8 mouse cellular contexts compared by ENCODE assay signal in genomic region chr1:77972301-77972717, GRCm38 (mm10).
DNase-seq lines count a peak whose midpoint lies in the region; ATAC-seq and TF ChIP-seq lines count a peak whose summit lies in the region.

No protein-coding gene starts in this region.

- H3K4me3 ChIP-seq in thymus, adult 2 months (ENCODE audit: control insufficient read depth, insufficient read depth, low read length) = no peak overlapping the region
- H3K4me3 ChIP-seq in forebrain, postnatal 0 days (ENCODE audit: low read depth, low read length) = no peak overlapping the region
- no peak overlapping the region for H3K4me3 ChIP-seq in limb, embryonic 14.5 days (replicated peaks; ENCODE audit: low read length)

- no peak for TF ChIP-seq CTCF in thymus, adult 2 months (IDR thresholded peaks at IDR 0.05; ENCODE audit: borderline replicate concordance, control insufficient read depth, extremely low read depth, insufficient read depth, low read length, poor library complexity)
- peak; percentile 81 for TF ChIP-seq CTCF in forebrain, postnatal 0 days (IDR thresholded peaks at IDR 0.05; ENCODE audit: low read depth)

- H3K4me2 ChIP-seq in forebrain, postnatal 0 days (ENCODE audit: low read depth) = peak overlapping the region; percentile 23; the same call in 1 of the 2 replicates
- H3K4me2 ChIP-seq in limb, embryonic 14.5 days (replicated peaks; ENCODE audit: low read depth, low read length, severe bottlenecking) = no peak overlapping the region; the same call in 1 of the 2 replicates

- ATAC-seq in forebrain, postnatal 0 days = peak; percentile 65; the same call in 1 of the 2 replicates
- no peak for ATAC-seq in limb, embryonic 14.5 days (ENCODE audit: low FRiP score, low read depth)

- no peaks in the 10 kb centered on the region for H3K4me1 ChIP-seq in thymus, adult 2 months (replicated peaks; ENCODE audit: control insufficient read depth, insufficient read depth, low read length)
- H3K4me1 ChIP-seq in forebrain, postnatal 0 days (ENCODE audit: insufficient read depth) = no peaks in the 10 kb centered on the region
- H3K4me1 ChIP-seq in limb, embryonic 14.5 days (ENCODE audit: control insufficient read depth, insufficient read depth, low read length) = no peaks in the 10 kb centered on the region

- peak; percentile 19 for DNase-seq in thymus, postnatal 4 days
- DNase-seq in thymus, adult 2 months = no peak
- DNase-seq in cerebellum, adult 11-12 months = peak; percentile 13
- peak; percentile 81 for DNase-seq in forebrain, postnatal 0 days
- DNase-seq in kidney, adult 18-20 months = peak; percentile 70
- DNase-seq in limb, embryonic 14.5 days (ENCODE audit: low spot score) = peak; percentile 25
- DNase-seq in ovary, adult 18-20 months (ENCODE audit: low spot score) = peak; percentile 6
- DNase-seq in natural killer cell, adult 2 months (ENCODE audit: low spot score in 2 of 2) = no peak

- H3K9me3 ChIP-seq in forebrain, postnatal 0 days (ENCODE audit: low read length) = no peaks in the 10 kb centered on the region
- H3K9me3 ChIP-seq in limb, embryonic 14.5 days (ENCODE audit: control insufficient read depth, low read length) = no peaks in the 10 kb centered on the region

- H3K27ac ChIP-seq in thymus, adult 2 months (ENCODE audit: control insufficient read depth, insufficient read depth, low read length) = no peak overlapping the region
- H3K27ac ChIP-seq in forebrain, postnatal 0 days (ENCODE audit: low read depth, low read length) = no peak overlapping the region
- H3K27ac ChIP-seq in limb, embryonic 14.5 days (replicated peaks; ENCODE audit: low read depth, low read length) = no peak overlapping the region

- no peaks in the 10 kb centered on the region for H3K27me3 ChIP-seq in thymus, adult 2 months (ENCODE audit: control insufficient read depth, insufficient read depth, low read length)
- peaks cover 32% of the 10 kb centered on the region for H3K27me3 ChIP-seq in forebrain, postnatal 0 days (ENCODE audit: insufficient read depth, low read length)
- H3K27me3 ChIP-seq in limb, embryonic 14.5 days (ENCODE audit: control insufficient read depth, insufficient read depth, low read length) = 0 out of 2 replicates have a peak, but pooled peaks cover 9% of the 10 kb centered on the region

- no peak overlapping the region for H3K9ac ChIP-seq in forebrain, postnatal 0 days
- no peak overlapping the region for H3K9ac ChIP-seq in limb, embryonic 14.5 days (ENCODE audit: low read depth, low read length, severe bottlenecking)

- WGBS in thymus, adult 2 months = 31% methylated on average over 9 of the region's 9 CpGs
- 3% methylated on average over 9 of the region's 9 CpGs for WGBS in forebrain, postnatal 0 days
- 12% methylated on average over 9 of the region's 9 CpGs for WGBS in limb, embryonic 14.5 days

- no peak for TF ChIP-seq POLR2A in thymus, adult 2 months (IDR thresholded peaks at IDR 0.05; ENCODE audit: control insufficient read depth, extremely low read depth, insufficient read depth, low read length, poor library complexity)
- no peak for TF ChIP-seq POLR2A in limb, embryonic 14.5 days (IDR thresholded peaks at IDR 0.05; ENCODE audit: borderline replicate concordance, extremely low read depth, insufficient read depth, insufficient read length)

- no peaks in the 10 kb centered on the region for H3K36me3 ChIP-seq in thymus, adult 2 months (ENCODE audit: control insufficient read depth, insufficient read depth, low read length)
- no peaks in the 10 kb centered on the region for H3K36me3 ChIP-seq in forebrain, postnatal 0 days (ENCODE audit: insufficient read depth)
- H3K36me3 ChIP-seq in limb, embryonic 14.5 days (ENCODE audit: control insufficient read depth, insufficient read depth, low read length) = no peaks in the 10 kb centered on the region

Comparison
In these comparisons a context has a peak if more than half of its experiments do, and no peak if none do; other contexts are left out.
1. DNase-seq: peak in thymus, postnatal 4 days (single experiment), cerebellum, adult 11-12 months (single experiment), forebrain, postnatal 0 days (single experiment), kidney, adult 18-20 months (single experiment), limb, embryonic 14.5 days (single experiment) and ovary, adult 18-20 months (single experiment); none in thymus, adult 2 months (single experiment) and natural killer cell, adult 2 months (0 of 2).